Mouse (Mus musculus): ENCODE results near the gene Speg. TPM values are rescaled to one million over a fixed set of nuclear protein-coding genes. Genes with fewer than 3 reads are reported as not detected.

The Speg gene
- total RNA-seq, 2 experiments from 2014 or later, result 255 to 257 TPM

- DNase-seq (ENCODE audit: low spot score), result peak; percentile 39
These were observed 83.1 kb downstream of the Speg start for GRCm38 (mm10) chr1:75458025-75458788.

GRCm38 (mm10) chr1:75458789-75459684 is 83.9 kb downstream of the Speg start:
- peak; percentile 66 for DNase-seq (ENCODE audit: low spot score)

- no peak for DNase-seq (ENCODE audit: low spot score)
These were observed 85.2 kb downstream of the Speg start for GRCm38 (mm10) chr1:75460297-75460696.

- DNase-seq (ENCODE audit: low spot score), result no peak
These were observed 87.5 kb downstream of the Speg start for GRCm38 (mm10) chr1:75462636-75463035.

GRCm38 (mm10) chr1:75463652-75464204 is 88.6 kb downstream of the Speg start:
- DNase-seq (ENCODE audit: low spot score), result no peak

GRCm38 (mm10) chr1:75467215-75467927 is 92.3 kb downstream of the Speg start:
- peak; percentile 86 for DNase-seq (ENCODE audit: low spot score)

- DNase-seq (ENCODE audit: low spot score), result no peak
These were observed 94.3 kb downstream of the Speg start for GRCm38 (mm10) chr1:75469287-75469825.

GRCm38 (mm10) chr1:75476441-75476840 is 101.3 kb downstream of the Speg start:
- DNase-seq (ENCODE audit: low spot score), result no peak

- peak; percentile 75 for DNase-seq (ENCODE audit: low spot score)
These were observed 102.3 kb downstream of the Speg start for GRCm38 (mm10) chr1:75477264-75477965.

- DNase-seq (ENCODE audit: low spot score), result no peak
These were observed 102.8 kb downstream of the Speg start for GRCm38 (mm10) chr1:75477966-75478290.

- peak; percentile 26 for DNase-seq (ENCODE audit: low spot score)
These were observed 103.4 kb downstream of the Speg start for GRCm38 (mm10) chr1:75478497-75478896.

GRCm38 (mm10) chr1:75478916-75479634 is 104.0 kb downstream of the Speg start, which contains the start of the genes Chpf and Tmem198:
Chpf (minus strand) TSS chr1:75479307.
Tmem198 (plus strand) TSS chr1:75479532.
- peak; percentile 95 for DNase-seq (ENCODE audit: low spot score)

- no peak for DNase-seq (ENCODE audit: low spot score)
These were observed 104.5 kb downstream of the Speg start for GRCm38 (mm10) chr1:75479635-75479989.

- no peak for DNase-seq (ENCODE audit: low spot score)
These were observed 104.9 kb downstream of the Speg start for GRCm38 (mm10) chr1:75480036-75480435.

GRCm38 (mm10) chr1:75480735-75481134 is 105.6 kb downstream of the Speg start:
- DNase-seq (ENCODE audit: low spot score), result no peak

Other genes starting within 250 kb of the Speg start
- under 1 TPM; 0.14 TPM for gene Slc23a3, start 241.4 kb upstream of the Speg start, total RNA-seq (2021)
- gene Cnppd1, start 232.6 kb upstream of the Speg start, total RNA-seq (2021), result 10 to 100 TPM; 15.7 to 16.4 TPM
- 10 to 100 TPM in 1 of 2 experiments, 1 to 10 TPM in 1; 8.8 to 10.0 TPM for gene Retreg2, start 232.5 kb upstream of the Speg start, total RNA-seq (2021)
- 10 to 100 TPM; 13.7 to 16.2 TPM for gene Zfand2b, start 206.7 kb upstream of the Speg start, total RNA-seq (2021)
- gene Abcb6, start 194.9 kb upstream of the Speg start, total RNA-seq (2021), result 10 to 100 TPM; 15.4 to 17.6 TPM
- 1 to 10 TPM; 3.6 to 3.7 TPM for gene Ankzf1, start 183.1 kb upstream of the Speg start, total RNA-seq (2021)
- gene Atg9a, start 183.1 kb upstream of the Speg start, total RNA-seq (2021), result 100 to 1,000 TPM in 1 of 2 experiments, 10 to 100 TPM in 1; 90.4 to 115 TPM
- gene Glb1l, start 164.5 kb upstream of the Speg start, total RNA-seq (2021), result 1 to 10 TPM in 1 of 2 experiments, under 1 TPM in 1; 0.88 to 1.5 TPM
- gene Stk16, start 164.5 kb upstream of the Speg start, total RNA-seq (2021), result 10 to 100 TPM; 18.7 to 23.3 TPM
- gene Tuba4a, start 155.4 kb upstream of the Speg start, total RNA-seq (2021), result 1,000 to 10,000 TPM; 1,120 to 1,226 TPM
- gene A630095N17Rik, start 143.2 kb upstream of the Speg start, total RNA-seq (2021), result not detected
- 10 to 100 TPM; 74.2 to 86.4 TPM for gene Dnajb2, start 138.9 kb upstream of the Speg start, total RNA-seq (2021)
- gene Ptprn, start 110.8 kb upstream of the Speg start, total RNA-seq (2021), result not detected
- not detected for gene Resp18, start 96.9 kb upstream of the Speg start, total RNA-seq (2021)
- gene Dnpep, start 57.3 kb upstream of the Speg start, total RNA-seq (2021), result 10 to 100 TPM; 42.4 to 47.6 TPM
- 1,000 to 10,000 TPM; 2,427 to 2,600 TPM for gene Des, start 15.0 kb upstream of the Speg start, total RNA-seq (2021)
- gene Gmppa, start 60.6 kb downstream of the Speg start, total RNA-seq (2021), result 10 to 100 TPM; 37.3 to 44.6 TPM
- not detected for gene Asic4, start 75.1 kb downstream of the Speg start, total RNA-seq (2021)
- 1 to 10 TPM; 3.7 to 4.4 TPM for gene Chpf, start 104.0 kb downstream of the Speg start, total RNA-seq (2021)
- under 1 TPM in 1 of 2 experiments, not detected in 1; 0.36 TPM for gene Tmem198, start 104.2 kb downstream of the Speg start, total RNA-seq (2021)
- 10 to 100 TPM; 25.0 to 30.0 TPM for gene Obsl1, start 131.2 kb downstream of the Speg start, total RNA-seq (2021)
- gene Inha, start 131.8 kb downstream of the Speg start, total RNA-seq (2021), result 1 to 10 TPM; 1.1 to 1.7 TPM
- gene Stk11ip, start 146.2 kb downstream of the Speg start, total RNA-seq (2021), result 1 to 10 TPM; 7.1 to 7.9 TPM
- 1 to 10 TPM; 6.0 to 9.2 TPM for gene Slc4a3, start 171.0 kb downstream of the Speg start, total RNA-seq (2021)

All from gastrocnemius, adult 18-20 months (tissue).